Mouse (Mus musculus): ENCODE results near the gene Syngr1.

- TF ChIP-seq POLR2A (IDR thresholded peaks at IDR 0.05; ENCODE audit: low read depth, low read length), result no peak; the same call in 1 of the 2 replicates
- no peak for TF ChIP-seq CTCF (IDR thresholded peaks at IDR 0.05; ENCODE audit: borderline replicate concordance, insufficient read depth, low read length)
Observed at GRCm38 (mm10) chr15:80083740-80084139, 7.4 kb upstream of the Syngr1 start.

Data from embryonic fibroblast, embryonic 13.5 days (primary cell).